Mouse (Mus musculus) brain, embryonic 14.5 days (tissue): ENCODE data around the gene Chrdl2.

Experiments
- CTCF ChIP-seq: fragments of 200-500 bp; IDR thresholded peaks from 2 replicates; pipeline ENCODE4 v1.5.1; 2012; ENCODE audit warnings: inconsistent platforms, mild to moderate bottlenecking, moderate library complexity, borderline replicate concordance; ENCODE audit not compliant: insufficient read depth, insufficient read length; ENCODE audit errors: extremely low read depth
- POLR2A ChIP-seq: fragments of 200-500 bp; IDR thresholded peaks from 2 replicates; pipeline ENCODE4 v1.6.1; 2012; ENCODE audit warnings: mild to moderate bottlenecking, inconsistent platforms, borderline replicate concordance; ENCODE audit not compliant: poor library complexity, insufficient read depth, insufficient read length, severe bottlenecking; ENCODE audit errors: extremely low read depth

GRCm38 (mm10) chr7:99979081-99979480 is 26.9 kb upstream of the Chrdl2 start:
- no peak for TF ChIP-seq CTCF
- TF ChIP-seq POLR2A, result no peak
